Mouse (Mus musculus): Measurements from ENCODE around the gene Ttll3. TPM values are rescaled to one million over a fixed set of nuclear protein-coding genes. Genes with fewer than 3 reads are reported as not detected.
A peak's percentile ranks its signal among the peaks of the same experiment; 100 is the strongest.

Ttll3 gene
- polyA plus RNA-seq (2014; fragmentation: Nextera tagmentation; extraction: Ambion mirVana) = 1.5 and 2.6 TPM in 2 replicates

- Histone ChIP-seq H3K27ac (ENCODE audit: low read depth, low read length) (no peak within 1 kb of the TSS), H3K4me3 (ENCODE audit: low read depth, low read length) (no peak within 1 kb of the TSS), H3K4me2 (no peak within 1 kb of the TSS), H3K27me3 (ENCODE audit: control insufficient read depth, insufficient read depth, low read length) (no peaks in the 10 kb centered on the region; the same call in 1 of the 2 replicates), H3K9me3 (replicated peaks; ENCODE audit: control insufficient read depth, low read length) (no peaks in the 10 kb centered on the region), H3K9ac (ENCODE audit: low read depth, low read length) (no peak within 1 kb of the TSS), H3K4me1 (ENCODE audit: control insufficient read depth, insufficient read depth, low read length) (peaks cover 12% of the 10 kb centered on the region; the same call in 1 of the 2 replicates), H3K36me3 (ENCODE audit: control insufficient read depth, insufficient read depth, low read length) (peaks cover 32% of the 10 kb centered on the region)
- WGBS (ENCODE audit: insufficient replicate concordance) = 73% methylated on average over 8 of the region's 8 CpGs
- no peak for ATAC-seq (replicated peaks; ENCODE audit: insufficient number of reproducible peaks, low FRiP score, low TSS enrichment)
Measured at GRCm38 (mm10) chr6:113388960-113389359, at the start of gene Ttll3. Gene Ttll3 (plus strand): TSS chr6:113389260.

DNA sequence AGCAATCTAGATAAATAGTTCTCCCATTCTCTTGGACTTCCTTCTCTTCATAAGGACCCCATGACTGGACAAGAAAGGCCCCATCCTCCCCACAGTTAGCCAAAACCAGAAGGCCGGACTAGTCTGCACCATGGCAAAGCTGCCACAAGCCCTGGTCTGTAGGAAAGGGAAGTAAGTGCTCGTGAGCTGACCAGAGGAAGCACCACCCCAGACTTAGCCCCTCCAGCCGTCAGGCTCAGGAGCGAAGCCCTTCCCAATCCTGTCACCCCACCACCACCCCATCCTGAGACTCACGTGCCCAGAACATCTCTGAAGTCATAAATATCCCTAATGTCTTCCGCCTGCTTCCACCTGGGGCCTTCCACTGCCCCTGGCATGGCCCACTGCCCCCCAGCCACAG lies 47.5 kb upstream of the Ttll3 start:
- Histone ChIP-seq H3K4me1 (ENCODE audit: control insufficient read depth, insufficient read depth, low read length) (peaks cover 25% of the 10 kb centered on the region), H3K9ac (ENCODE audit: low read depth, low read length) (no peak overlapping the region), H3K27me3 (ENCODE audit: control insufficient read depth, insufficient read depth, low read length) (no peaks in the 10 kb centered on the region), H3K4me3 (ENCODE audit: low read depth, low read length) (no peak overlapping the region), H3K9me3 (replicated peaks; ENCODE audit: control insufficient read depth, low read length) (no peaks in the 10 kb centered on the region), H3K36me3 (ENCODE audit: control insufficient read depth, insufficient read depth, low read length) (no peaks in the 10 kb centered on the region), H3K4me2 (peak overlapping the region; percentile 34), H3K27ac (ENCODE audit: low read depth, low read length) (peak overlapping the region; percentile 35; the same call in 1 of the 2 replicates)
- WGBS (ENCODE audit: insufficient replicate concordance) = 75% methylated on average over 6 of the region's 6 CpGs
- no peak for ATAC-seq (replicated peaks; ENCODE audit: insufficient number of reproducible peaks, low FRiP score, low TSS enrichment)

- WGBS (ENCODE audit: insufficient replicate concordance) = 33% methylated on average over 4 of the region's 7 CpGs
- Histone ChIP-seq H3K27me3 (ENCODE audit: control insufficient read depth, insufficient read depth, low read length) (no peaks in the 10 kb centered on the region), H3K4me3 (ENCODE audit: low read depth, low read length) (0 out of 2 replicates have a peak overlapping the region, but pooled peaks have one; percentile 71), H3K36me3 (ENCODE audit: control insufficient read depth, insufficient read depth, low read length) (no peaks in the 10 kb centered on the region), H3K4me1 (ENCODE audit: control insufficient read depth, insufficient read depth, low read length) (peaks cover 25% of the 10 kb centered on the region), H3K9me3 (replicated peaks; ENCODE audit: control insufficient read depth, low read length) (no peaks in the 10 kb centered on the region), H3K9ac (ENCODE audit: low read depth, low read length) (0 out of 2 replicates have a peak overlapping the region, but pooled peaks have one; percentile 16), H3K27ac (ENCODE audit: low read depth, low read length) (peak overlapping the region; percentile 46; the same call in 1 of the 2 replicates), H3K4me2 (peak overlapping the region; percentile 92)
- no peak for ATAC-seq (replicated peaks; ENCODE audit: insufficient number of reproducible peaks, low FRiP score, low TSS enrichment)
Measured at GRCm38 (mm10) chr6:113342297-113342696, 46.8 kb upstream of the Ttll3 start.

GRCm38 (mm10) chr6:113343177-113344092 lies 45.6 kb upstream of the Ttll3 start, which contains the start of gene Camk1:
Gene Camk1 (minus strand): TSS chr6:113343984.
- Histone ChIP-seq H3K4me1 (ENCODE audit: control insufficient read depth, insufficient read depth, low read length) (peaks cover 25% of the 10 kb centered on the region), H3K36me3 (ENCODE audit: control insufficient read depth, insufficient read depth, low read length) (no peaks in the 10 kb centered on the region), H3K27me3 (ENCODE audit: control insufficient read depth, insufficient read depth, low read length) (no peaks in the 10 kb centered on the region), H3K4me2 (peak within 1 kb of the TSS; percentile 92), H3K4me3 (ENCODE audit: low read depth, low read length) (peak within 1 kb of the TSS; percentile 71), H3K9me3 (replicated peaks; ENCODE audit: control insufficient read depth, low read length) (no peaks in the 10 kb centered on the region), H3K27ac (ENCODE audit: low read depth, low read length) (peak within 1 kb of the TSS; percentile 68), H3K9ac (ENCODE audit: low read depth, low read length) (peak within 1 kb of the TSS; percentile 89)
- ATAC-seq (replicated peaks; ENCODE audit: insufficient number of reproducible peaks, low FRiP score, low TSS enrichment) = peak; percentile 53
- WGBS (ENCODE audit: insufficient replicate concordance) = 13% methylated on average over 32 of the region's 32 CpGs

DNA sequence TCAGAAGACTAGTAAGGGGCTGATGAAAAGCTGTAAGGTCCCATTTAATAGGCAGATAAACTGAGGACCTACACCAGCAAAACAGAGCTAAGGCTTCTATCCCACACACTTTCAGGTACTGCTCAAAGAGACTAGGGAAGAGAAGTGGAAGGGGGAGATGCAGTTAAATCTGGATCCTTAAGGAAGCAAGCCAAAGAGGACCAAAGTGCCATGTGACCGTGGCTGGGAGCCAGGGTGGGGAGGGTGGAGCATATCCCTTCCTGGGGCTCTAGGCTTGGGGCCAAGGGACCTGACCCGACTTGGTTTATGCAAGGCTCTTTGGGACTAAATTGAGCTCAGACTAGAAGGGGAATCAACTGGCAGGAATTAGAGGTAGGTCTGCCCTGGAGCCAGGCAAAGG lies 44.7 kb upstream of the Ttll3 start:
- WGBS (ENCODE audit: insufficient replicate concordance) = 58% methylated on average over 2 of the region's 2 CpGs
- H3K4me2 ChIP-seq = peak overlapping the region; percentile 92; the same call in 1 of the 2 replicates
- H3K4me1 ChIP-seq (ENCODE audit: control insufficient read depth, insufficient read depth, low read length) = peaks cover 25% of the 10 kb centered on the region
- no peak overlapping the region for H3K27ac ChIP-seq (ENCODE audit: low read depth, low read length)
- ATAC-seq (replicated peaks; ENCODE audit: insufficient number of reproducible peaks, low FRiP score, low TSS enrichment) = no peak
- H3K36me3 ChIP-seq (ENCODE audit: control insufficient read depth, insufficient read depth, low read length) = no peaks in the 10 kb centered on the region
- H3K4me3 ChIP-seq (ENCODE audit: low read depth, low read length) = no peak overlapping the region
- no peaks in the 10 kb centered on the region for H3K27me3 ChIP-seq (ENCODE audit: control insufficient read depth, insufficient read depth, low read length)
- H3K9me3 ChIP-seq (replicated peaks; ENCODE audit: control insufficient read depth, low read length) = no peaks in the 10 kb centered on the region
- H3K9ac ChIP-seq (ENCODE audit: low read depth, low read length) = peak overlapping the region; percentile 89

- no peak for ATAC-seq (replicated peaks; ENCODE audit: insufficient number of reproducible peaks, low FRiP score, low TSS enrichment)
- Histone ChIP-seq H3K4me3 (ENCODE audit: low read depth, low read length) (no peak overlapping the region), H3K9ac (ENCODE audit: low read depth, low read length) (no peak overlapping the region), H3K9me3 (replicated peaks; ENCODE audit: control insufficient read depth, low read length) (no peaks in the 10 kb centered on the region), H3K4me1 (ENCODE audit: control insufficient read depth, insufficient read depth, low read length) (peaks cover 19% of the 10 kb centered on the region), H3K36me3 (ENCODE audit: control insufficient read depth, insufficient read depth, low read length) (no peaks in the 10 kb centered on the region), H3K27me3 (ENCODE audit: control insufficient read depth, insufficient read depth, low read length) (no peaks in the 10 kb centered on the region), H3K4me2 (no peak overlapping the region), H3K27ac (ENCODE audit: low read depth, low read length) (no peak overlapping the region)
- 68% methylated on average over 4 of the region's 4 CpGs for WGBS (ENCODE audit: insufficient replicate concordance)
Measured at GRCm38 (mm10) chr6:113346897-113347296, 42.2 kb upstream of the Ttll3 start.

DNA sequence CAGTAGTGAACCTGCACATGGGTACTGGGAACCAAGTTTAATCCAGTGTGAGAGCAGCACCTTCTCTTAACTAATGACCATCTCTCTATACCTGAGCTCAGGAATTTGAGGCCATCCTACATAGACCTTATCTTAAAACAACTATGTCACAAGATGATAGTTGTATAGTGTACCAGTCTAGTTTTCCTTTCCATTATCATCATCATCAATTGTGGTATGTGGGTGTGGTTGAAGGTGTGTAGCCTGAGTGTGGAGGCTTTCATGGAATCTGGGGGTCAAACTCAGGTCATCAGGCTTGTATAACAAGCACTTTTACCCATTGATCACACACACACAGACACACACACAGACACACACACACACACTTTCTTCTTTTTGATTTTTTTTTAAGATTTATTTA lies 38.5 kb upstream of the Ttll3 start:
- ATAC-seq (replicated peaks; ENCODE audit: insufficient number of reproducible peaks, low FRiP score, low TSS enrichment) = no peak

DNA sequence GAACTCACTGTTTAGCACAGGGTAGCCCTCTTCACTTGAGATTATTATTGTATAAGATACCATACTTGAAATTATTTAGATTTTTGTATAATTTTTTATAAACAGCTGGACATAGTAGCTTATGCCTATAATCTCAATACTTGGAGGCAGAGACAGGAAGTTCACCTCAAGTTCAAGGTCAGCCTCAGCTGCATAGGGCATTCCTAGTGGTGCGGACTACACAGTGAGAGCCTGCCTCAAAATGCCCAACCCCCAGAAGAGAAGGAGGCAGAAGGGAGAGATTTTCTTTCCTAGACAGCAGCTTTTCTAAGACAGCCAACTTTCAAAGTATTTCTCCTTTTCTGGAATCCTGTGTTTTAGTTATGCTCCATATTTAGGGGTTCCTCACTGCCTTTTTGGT lies 37.9 kb upstream of the Ttll3 start:
- ATAC-seq (replicated peaks; ENCODE audit: insufficient number of reproducible peaks, low FRiP score, low TSS enrichment) = no peak
- Histone ChIP-seq H3K4me3 (ENCODE audit: low read depth, low read length) (no peak overlapping the region), H3K36me3 (ENCODE audit: control insufficient read depth, insufficient read depth, low read length) (no peaks in the 10 kb centered on the region), H3K4me1 (ENCODE audit: control insufficient read depth, insufficient read depth, low read length) (no peaks in the 10 kb centered on the region), H3K9ac (ENCODE audit: low read depth, low read length) (no peak overlapping the region), H3K27me3 (ENCODE audit: control insufficient read depth, insufficient read depth, low read length) (no peaks in the 10 kb centered on the region), H3K4me2 (no peak overlapping the region), H3K27ac (ENCODE audit: low read depth, low read length) (no peak overlapping the region), H3K9me3 (replicated peaks; ENCODE audit: control insufficient read depth, low read length) (no peaks in the 10 kb centered on the region)
- WGBS (ENCODE audit: insufficient replicate concordance) = 82% methylated on average over 1 of the region's 1 CpGs

More for the DNA sequence above, 38.5 kb upstream of the Ttll3 start:
- Histone ChIP-seq H3K9me3 (replicated peaks; ENCODE audit: control insufficient read depth, low read length) (no peaks in the 10 kb centered on the region), H3K9ac (ENCODE audit: low read depth, low read length) (no peak overlapping the region), H3K4me1 (ENCODE audit: control insufficient read depth, insufficient read depth, low read length) (no peaks in the 10 kb centered on the region), H3K36me3 (ENCODE audit: control insufficient read depth, insufficient read depth, low read length) (no peaks in the 10 kb centered on the region), H3K4me3 (ENCODE audit: low read depth, low read length) (no peak overlapping the region), H3K4me2 (no peak overlapping the region), H3K27ac (ENCODE audit: low read depth, low read length) (no peak overlapping the region), H3K27me3 (ENCODE audit: control insufficient read depth, insufficient read depth, low read length) (no peaks in the 10 kb centered on the region)
